Mouse (Mus musculus) liver, embryonic 14.5 days (tissue): ENCODE measurements around the gene Fam184b. TPM values are rescaled to one million over a fixed set of nuclear protein-coding genes. Genes with fewer than 3 reads are reported as not detected.

Source experiments
- ATAC-seq: fragments of 200-750 bp; cut with Nextera tagmentation; 2 replicates; pipeline ENCODE4 v1.8.0; 2017; ENCODE audit warnings: moderate number of reproducible peaks, mild to moderate bottlenecking, moderate library complexity; ENCODE audit not compliant: insufficient read depth
- DNase-seq, 3 experiments: peaks; one replicate each; pipeline ENCODE4 v3.0.0-alpha.2; 2012 to 2013; ENCODE audit warnings: low read depth in 3 of 3, low spot score in 3 of 3
- H3K27ac ChIP-seq: fragments of 300-500 bp; sonication (generic); 2 replicates; pipeline ENCODE4 v1.5.1; 2014; ENCODE audit warnings: moderate library complexity, mild to moderate bottlenecking, control low read depth, inconsistent platforms
- H3K27me3 ChIP-seq: fragments of 300-500 bp; sonication (generic); 2 replicates; pipeline ENCODE4 v1.6.1; 2014; ENCODE audit warnings: mild to moderate bottlenecking, low read length, moderate library complexity; ENCODE audit not compliant: control insufficient read depth, insufficient read depth
- H3K36me3 ChIP-seq: fragments of 300-500 bp; sonication (generic); replicated peaks from 2 replicates; pipeline ENCODE4 v1.6.1; 2014; ENCODE audit warnings: low read depth; ENCODE audit not compliant: control insufficient read depth, insufficient read depth
- H3K4me1 ChIP-seq, 2 experiments: fragments of 200-500 bp in 1 of 2; fragments of 300-500 bp in 1 of 2; sonication (generic) in 1 of 2; replicated peaks; 2 replicates each; pipeline ENCODE4 v1.6.1; 2012 to 2014; ENCODE audit warnings: antibody characterized with exemption in 1 of 2, inconsistent platforms in 1 of 2, low read length in 1 of 2; ENCODE audit not compliant: control insufficient read depth in 2 of 2, insufficient read depth in 2 of 2
- H3K4me2 ChIP-seq: fragments of 300-500 bp; sonication (generic); 2 replicates; pipeline ENCODE4 v1.6.1; 2014; ENCODE audit warnings: low read depth, mild to moderate bottlenecking, control low read depth, moderate library complexity
- H3K4me3 ChIP-seq, 2 experiments: fragments of 200-500 bp in 1 of 2; fragments of 300-500 bp in 1 of 2; sonication (generic) in 1 of 2; 2 replicates each; pipeline ENCODE4 v1.5.1; 2012 to 2014; ENCODE audit warnings: low read depth in 2 of 2, low read length in 2 of 2, mild to moderate bottlenecking in 2 of 2, control low read depth in 1 of 2, inconsistent platforms in 1 of 2, moderate library complexity in 1 of 2; ENCODE audit not compliant: insufficient read depth in 1 of 2
- H3K9ac ChIP-seq: fragments of 300-500 bp; sonication (generic); replicated peaks from 2 replicates; pipeline ENCODE4 v1.6.1; 2014; ENCODE audit warnings: mild to moderate bottlenecking, control low read depth, moderate library complexity
- H3K9me3 ChIP-seq: fragments of 300-500 bp; sonication (generic); 2 replicates; pipeline ENCODE4 v1.6.1; 2016; ENCODE audit warnings: low read length, mixed read lengths; ENCODE audit not compliant: control insufficient read depth
- CTCF ChIP-seq: IDR thresholded peaks from 2 replicates; pipeline ENCODE4 v1.5.1; 2016; ENCODE audit warnings: antibody characterized with exemption, low read depth, control low read depth
- EP300 ChIP-seq: IDR thresholded peaks from 2 replicates; pipeline ENCODE4 v1.6.1; 2016; ENCODE audit warnings: antibody characterized with exemption, low read depth
- WGBS: fragments of 180-500 bp; shearing (Covaris S2); extraction: QIAGEN DNeasy Blood & Tissue Kit; methylation state at CpG from one replicate; pipeline ENCODE4 v1.1.7; 2014; ENCODE audit not compliant: insufficient replicate concordance; 5-methylcytosine and 5-hydroxymethylcytosine counted together
- polyA plus RNA-seq, 2 experiments: library from polyadenylated mRNA; depleted of rRNA in 1 of 2; stranded (reverse) in 1 of 2; unstranded in 1 of 2; fragments of >200 nt; fragmentation: Nextera tagmentation in 1 of 2; extraction: Ambion mirVana in 1 of 2; gene quantifications; 2 replicates each; pipeline versions ENCODE4 v1.2.1 to v1.2.3; 2012 to 2014

The Fam184b gene
- polyA plus RNA-seq, 2 experiments: 0.04 to 0.09 TPM

DNA sequence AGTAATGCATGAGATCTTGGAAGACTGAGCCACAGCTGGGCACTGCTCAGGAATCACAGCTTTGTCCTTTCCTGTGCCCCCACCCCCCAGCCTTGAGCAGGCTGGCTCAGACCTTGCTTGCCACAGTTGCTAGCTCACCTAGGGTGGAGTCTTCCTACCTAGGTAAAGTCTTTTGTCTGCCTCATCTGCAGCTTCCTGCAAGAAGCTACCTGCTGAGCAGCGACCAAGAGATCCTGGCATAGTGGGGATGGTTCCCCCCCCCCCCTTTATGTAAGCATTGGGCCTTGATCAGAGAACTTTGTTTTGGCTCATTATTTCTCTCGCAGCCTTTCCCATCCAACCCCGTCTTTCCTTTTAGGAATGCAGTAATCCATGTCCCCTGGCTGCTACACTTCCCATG is 17.9 kb downstream of the Fam184b start:
- Histone ChIP-seq H3K4me2 (no peak overlapping the region), H3K27me3 (no peaks in the 10 kb centered on the region), H3K36me3 (no peaks in the 10 kb centered on the region), H3K4me1 (no peaks in the 10 kb centered on the region), H3K4me3 (no peak overlapping the region), H3K9ac (no peak overlapping the region), H3K9me3 (no peaks in the 10 kb centered on the region), H3K27ac (no peak overlapping the region)
- TF ChIP-seq EP300: no peak
- no peak for TF ChIP-seq CTCF
- DNase-seq: no peak
- WGBS: 48% methylated on average over 3 of the region's 3 CpGs
- ATAC-seq: no peak

DNA sequence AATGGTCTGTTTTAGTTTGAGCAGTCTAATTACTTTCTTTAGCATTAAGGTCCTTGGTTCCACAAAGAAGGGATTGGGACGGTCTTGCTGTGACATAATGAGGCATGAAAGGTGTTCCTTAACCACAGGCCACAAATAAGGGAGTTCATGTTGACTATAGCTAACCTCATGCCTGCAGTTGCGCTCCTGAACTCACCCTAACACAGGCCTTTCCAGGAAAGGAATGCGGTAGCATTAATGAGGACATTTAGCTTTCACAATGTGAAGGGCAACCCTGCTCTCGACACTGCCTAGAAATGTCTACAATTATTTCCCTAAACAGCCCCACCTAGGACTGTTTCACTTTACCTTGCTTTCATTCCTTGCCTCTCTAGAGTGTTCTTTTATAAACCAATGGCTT is 40.4 kb downstream of the Fam184b start:
- no peak for ATAC-seq

DNA sequence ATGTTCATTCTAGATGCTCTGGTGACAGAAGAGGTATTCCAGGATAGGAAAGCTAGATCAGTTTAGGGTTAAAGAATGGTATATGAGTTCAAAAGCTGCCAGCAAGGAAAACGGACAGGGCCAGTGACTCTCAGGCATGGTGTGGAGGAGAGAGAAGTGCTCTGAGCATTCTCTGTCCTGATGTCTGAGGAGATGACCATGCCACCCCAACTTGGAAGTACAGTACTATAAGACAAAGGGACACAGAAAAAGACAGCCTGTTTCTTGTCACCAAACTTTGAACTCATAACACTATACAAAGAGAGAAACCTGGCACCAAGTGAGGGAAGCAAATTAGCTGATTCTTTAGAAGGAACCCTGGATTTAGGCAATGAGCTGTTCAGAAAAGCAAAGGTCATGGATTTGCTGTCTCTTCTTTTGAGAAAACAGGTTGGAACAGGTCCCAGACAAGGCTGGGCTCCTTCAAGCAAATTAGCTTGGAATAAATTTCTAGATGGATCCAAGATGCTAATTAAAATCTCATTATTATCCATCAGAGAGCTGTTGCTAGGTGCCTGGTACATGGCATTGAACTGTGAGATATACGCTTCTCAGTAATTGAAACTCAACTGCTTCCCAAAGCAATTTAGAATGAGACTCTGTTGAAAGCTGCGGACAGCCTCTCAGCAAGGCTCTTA is 43.9 kb downstream of the Fam184b start:
- DNase-seq: no peak
- Histone ChIP-seq H3K36me3 (no peaks in the 10 kb centered on the region), H3K4me1 (no peaks in the 10 kb centered on the region), H3K4me3 (no peak overlapping the region), H3K9ac (no peak overlapping the region), H3K27ac (no peak overlapping the region), H3K27me3 (no peaks in the 10 kb centered on the region), H3K9me3 (no peaks in the 10 kb centered on the region), H3K4me2 (no peak overlapping the region)
- WGBS: 54% methylated on average over 3 of the region's 3 CpGs
- ATAC-seq: no peak
- TF ChIP-seq CTCF (no peak), EP300 (no peak)

More for the DNA sequence above, 40.4 kb downstream of the Fam184b start:
- H3K4me2 ChIP-seq: no peak overlapping the region
- H3K27ac ChIP-seq: no peak overlapping the region
- no peaks in the 10 kb centered on the region for H3K27me3 ChIP-seq
- no peak overlapping the region for H3K9ac ChIP-seq
- TF ChIP-seq EP300 (no peak), CTCF (no peak)
- DNase-seq: no peak
- no peaks in the 10 kb centered on the region for H3K36me3 ChIP-seq
- no peaks in the 10 kb centered on the region for H3K9me3 ChIP-seq
- no peaks in the 10 kb centered on the region for H3K4me1 ChIP-seq
- WGBS: 73% methylated on average over 4 of the region's 4 CpGs
- H3K4me3 ChIP-seq: no peak overlapping the region

DNA sequence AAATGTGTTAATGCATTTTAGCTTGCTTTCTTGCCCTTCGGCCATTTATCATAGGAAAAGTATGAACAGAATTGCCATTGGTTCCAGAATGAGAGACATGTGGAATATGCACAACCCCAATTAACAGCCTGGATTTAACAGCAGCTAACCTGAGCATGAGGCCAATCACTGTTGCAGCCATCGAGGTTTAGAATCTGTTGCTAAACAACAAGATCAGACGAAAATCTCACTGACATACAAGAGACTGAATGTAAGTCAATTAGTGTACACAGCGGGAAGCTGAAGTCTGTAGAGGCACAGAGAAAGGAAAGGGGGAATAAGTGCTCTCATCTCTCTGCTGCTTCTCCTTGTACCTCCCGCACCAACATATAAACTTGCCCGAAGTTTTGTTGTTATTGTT is 46.1 kb downstream of the Fam184b start:
- ATAC-seq: no peak
- Histone ChIP-seq H3K4me1 (no peaks in the 10 kb centered on the region), H3K9me3 (no peaks in the 10 kb centered on the region), H3K4me2 (no peak overlapping the region), H3K36me3 (no peaks in the 10 kb centered on the region), H3K27ac (no peak overlapping the region), H3K4me3 (no peak overlapping the region), H3K9ac (no peak overlapping the region), H3K27me3 (no peaks in the 10 kb centered on the region)
- WGBS: 65% methylated on average over 6 of the region's 6 CpGs
- no peak for DNase-seq
- TF ChIP-seq CTCF (no peak), EP300 (no peak)

DNA sequence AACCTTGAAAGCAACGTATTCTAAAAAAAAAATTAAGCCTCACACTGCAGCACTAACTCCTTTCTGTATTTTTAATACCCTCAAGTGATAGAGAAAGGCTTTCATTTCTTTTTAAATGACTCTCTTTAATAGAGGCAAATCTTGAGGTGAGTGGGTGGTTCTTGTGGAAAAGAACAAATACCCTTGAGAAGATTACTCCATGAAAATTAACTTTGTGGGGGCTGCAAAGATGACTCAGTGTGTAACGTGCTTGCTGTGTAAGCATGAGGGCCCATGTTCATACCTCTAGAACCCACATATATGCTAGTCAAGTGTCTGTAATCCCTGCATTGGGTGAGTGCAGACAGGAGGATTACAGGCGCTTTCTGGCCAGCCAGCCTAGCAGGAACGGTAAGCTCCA is 49.3 kb downstream of the Fam184b start:
- WGBS: 67% methylated on average over 4 of the region's 4 CpGs
- no peak for DNase-seq

More for the DNA sequence above, 49.3 kb downstream of the Fam184b start:
- H3K4me3 ChIP-seq: no peak overlapping the region
- ATAC-seq: no peak
- H3K9ac ChIP-seq: no peak overlapping the region
- H3K4me1 ChIP-seq: no peaks in the 10 kb centered on the region
- no peak overlapping the region for H3K4me2 ChIP-seq
- no peak overlapping the region for H3K27ac ChIP-seq
- H3K27me3 ChIP-seq: no peaks in the 10 kb centered on the region
- TF ChIP-seq CTCF (no peak), EP300 (no peak)
- H3K36me3 ChIP-seq: no peaks in the 10 kb centered on the region
- H3K9me3 ChIP-seq: no peaks in the 10 kb centered on the region
